Mouse (Mus musculus) WW6 (cell line): ENCODE data around the gene Cog6.

ENCODE experiments used
- DNase-seq: peaks from one replicate; pipeline ENCODE4 v3.0.0-alpha.2; 2013; ENCODE audit warnings: low read depth, low spot score

Gene Cog6

GRCm38 (mm10) chr3:53016436-53017340 lies at the start of gene Cog6:
Gene Cog6 (minus strand): TSS chr3:53017237.
- DNase-seq = peak; percentile 67

GRCm38 (mm10) chr3:53066095-53066372 lies 49.0 kb upstream of the Cog6 start:
- DNase-seq = no peak

DNA sequence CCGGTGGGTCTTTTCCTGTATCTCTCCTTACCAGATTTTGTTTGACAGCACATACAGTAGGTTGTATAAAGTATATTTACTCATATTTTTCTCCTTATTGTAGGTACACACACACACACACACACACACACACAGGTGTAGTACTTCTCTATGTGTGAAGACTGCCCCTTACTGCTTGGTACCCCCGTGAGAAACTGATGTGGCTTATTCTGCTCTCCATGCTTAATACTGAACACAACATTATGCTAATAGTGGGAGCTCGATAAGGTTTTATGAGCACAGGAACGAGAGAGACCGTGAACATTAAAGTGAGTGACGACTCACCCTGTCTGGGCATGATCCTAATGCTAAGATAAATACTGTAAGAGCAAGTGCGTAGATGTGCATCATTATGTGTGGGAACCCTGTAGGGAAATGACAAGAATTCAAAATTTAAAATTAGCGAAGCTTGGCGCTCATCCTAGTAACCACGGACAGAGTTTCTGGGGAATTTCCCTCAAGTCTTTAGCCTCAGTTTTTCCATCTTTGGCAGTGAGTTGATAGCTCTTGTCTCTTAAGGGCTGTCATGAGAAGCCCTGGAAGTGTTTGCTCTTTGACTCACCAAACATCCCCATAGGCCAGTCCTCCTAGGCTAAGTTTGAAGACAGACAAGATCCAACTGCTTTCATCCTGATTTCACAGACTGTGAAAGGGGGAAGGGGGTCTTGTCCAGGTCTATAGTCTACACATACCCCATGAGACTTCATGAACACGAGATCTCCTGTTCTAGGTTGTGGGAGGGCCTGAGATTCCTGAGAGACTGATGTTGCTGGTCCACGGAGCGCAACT lies 48.4 kb upstream of the Cog6 start:
- no peak for DNase-seq

GRCm38 (mm10) chr3:53063423-53064147 lies 46.5 kb upstream of the Cog6 start:
- DNase-seq = no peak

DNA sequence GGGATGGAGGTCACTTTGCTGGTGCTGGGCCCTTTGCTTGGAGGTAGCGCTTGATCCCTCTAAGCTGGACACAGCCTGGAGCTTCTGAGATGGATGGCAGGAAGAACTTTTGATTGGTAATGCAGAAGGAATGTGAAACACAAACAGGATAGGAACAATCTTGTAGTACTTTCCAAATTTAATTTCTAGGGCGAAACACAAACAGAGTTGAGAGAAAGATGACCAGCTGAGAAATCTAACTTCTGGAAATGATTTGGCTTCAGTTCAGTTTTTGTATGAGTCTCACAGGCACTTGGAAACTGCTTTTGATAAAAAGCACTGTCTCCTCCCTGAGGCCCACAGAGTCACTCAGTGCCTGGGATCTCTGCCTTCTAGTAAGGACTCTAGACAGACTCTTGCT lies 42.9 kb upstream of the Cog6 start:
- no peak for DNase-seq

- DNase-seq = no peak
Measured at GRCm38 (mm10) chr3:53056430-53056829, 39.4 kb upstream of the Cog6 start.

DNA sequence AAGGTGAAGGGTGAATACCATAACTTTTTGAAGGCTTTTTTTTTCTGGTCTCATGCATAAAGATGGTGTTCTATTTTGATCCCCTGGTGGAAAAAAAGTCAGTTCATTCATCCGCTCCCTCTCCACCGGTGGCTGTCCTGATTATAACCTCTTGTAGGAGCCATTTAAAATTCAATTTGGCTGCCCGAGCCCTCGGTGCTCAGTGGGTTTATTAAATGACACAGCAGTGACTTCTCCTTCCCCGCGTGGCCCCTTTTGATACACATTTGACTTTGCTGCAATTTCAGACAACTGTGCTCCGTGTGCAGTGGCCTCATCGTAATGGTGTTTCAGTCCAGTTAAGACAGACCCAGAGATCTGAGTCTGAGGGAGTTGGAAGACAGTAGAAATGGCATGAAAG lies 35.3 kb upstream of the Cog6 start:
- no peak for DNase-seq

DNA sequence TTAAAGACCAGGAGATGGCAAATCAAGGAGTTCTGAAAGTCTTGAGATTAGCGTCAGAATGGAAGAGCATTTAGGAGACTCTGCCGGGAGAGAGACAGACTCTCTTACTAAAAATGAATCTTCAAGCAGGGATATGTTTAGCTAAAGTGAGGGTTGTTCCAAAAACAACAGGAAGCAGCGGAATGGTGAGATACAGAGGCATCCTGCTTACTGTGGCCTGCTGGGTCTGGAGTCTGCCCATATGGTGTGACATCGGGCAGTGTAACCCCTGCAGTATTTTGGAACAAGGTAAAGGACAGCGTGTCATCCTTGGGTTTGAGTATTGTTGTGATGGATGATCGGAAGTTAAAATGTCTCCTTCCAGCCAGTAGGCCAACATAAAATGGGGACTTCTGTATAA lies 29.3 kb upstream of the Cog6 start:
- no peak for DNase-seq

GRCm38 (mm10) chr3:53045697-53046096 lies 28.7 kb upstream of the Cog6 start:
- no peak for DNase-seq

- no peak for DNase-seq
Measured at GRCm38 (mm10) chr3:53044682-53045299, 27.8 kb upstream of the Cog6 start.

- no peak for DNase-seq
Measured at GRCm38 (mm10) chr3:53044238-53044637, 27.2 kb upstream of the Cog6 start.

- DNase-seq = no peak
Measured at GRCm38 (mm10) chr3:53043206-53043780, 26.3 kb upstream of the Cog6 start.

GRCm38 (mm10) chr3:53042240-53042567 lies 25.2 kb upstream of the Cog6 start:
- DNase-seq = no peak

- DNase-seq = no peak
Measured at GRCm38 (mm10) chr3:53041411-53042239, 24.6 kb upstream of the Cog6 start, which contains the start of gene Lhfp. Gene Lhfp (plus strand): TSS chr3:53041528.

- no peak for DNase-seq
Measured at GRCm38 (mm10) chr3:53040593-53041410, 23.8 kb upstream of the Cog6 start.

- no peak for DNase-seq
Measured at GRCm38 (mm10) chr3:53039746-53040145, 22.7 kb upstream of the Cog6 start.

- no peak for DNase-seq
Measured at GRCm38 (mm10) chr3:53038913-53039312, 21.9 kb upstream of the Cog6 start.

DNA sequence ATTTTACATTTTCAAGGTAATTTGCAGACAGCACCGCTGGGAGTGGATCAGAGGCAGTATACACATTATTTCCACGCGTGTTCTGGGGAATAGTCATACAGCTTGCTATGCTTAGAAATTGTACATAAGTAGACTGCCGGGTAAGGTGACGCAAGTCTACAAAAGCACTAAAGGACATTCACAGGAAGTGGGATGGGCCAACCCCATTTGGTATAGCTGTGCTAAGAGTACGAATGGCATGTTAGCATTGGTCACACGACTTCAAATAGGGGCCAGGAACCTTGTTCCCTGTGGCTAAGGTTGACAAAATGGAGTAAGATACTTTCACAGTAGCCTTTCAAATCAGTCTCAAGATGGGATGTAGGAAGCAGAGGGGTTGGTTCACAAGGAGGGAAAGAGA lies 19.9 kb upstream of the Cog6 start:
- DNase-seq = no peak

GRCm38 (mm10) chr3:53036076-53036475 lies 19.0 kb upstream of the Cog6 start:
- no peak for DNase-seq

DNA sequence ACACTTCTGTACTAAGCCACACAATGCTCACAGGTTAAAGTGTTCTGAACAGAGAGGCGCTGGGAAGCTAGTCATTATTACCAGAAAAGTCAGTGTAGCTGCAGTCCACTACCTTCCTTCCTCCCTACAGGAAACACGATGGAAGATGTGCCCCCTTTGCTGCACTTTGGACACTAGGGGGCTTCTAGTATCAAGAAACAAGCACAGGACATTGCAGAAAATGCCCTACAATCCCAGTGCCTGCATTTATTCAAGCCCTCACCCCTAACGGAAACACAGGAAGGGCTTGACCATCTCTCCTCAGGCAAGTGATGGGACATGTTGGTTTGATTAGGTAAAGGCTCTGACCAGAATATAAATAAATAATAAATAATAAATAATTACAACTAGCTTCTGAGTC lies 16.4 kb upstream of the Cog6 start:
- DNase-seq = no peak
